Mouse (Mus musculus) stomach, embryonic 15.5 days (tissue): ENCODE results near the gene Gm45837. TPM values are rescaled to one million over a fixed set of nuclear protein-coding genes. Genes with fewer than 3 reads are reported as not detected.

Source experiments
- ATAC-seq: fragments of 200-750 bp; cut with Nextera tagmentation; 2 replicates; pipeline ENCODE4 v1.8.0; 2017; ENCODE audit warnings: low read depth, moderate number of reproducible peaks, moderate TSS enrichment; ENCODE audit not compliant: insufficient read depth, low FRiP score
- H3K27ac ChIP-seq: fragments of 300-500 bp; sonication (generic); 2 replicates; pipeline ENCODE4 v1.5.1; 2015; ENCODE audit warnings: mild to moderate bottlenecking, inconsistent platforms
- H3K27me3 ChIP-seq: fragments of 300-500 bp; sonication (generic); replicated peaks from 2 replicates; pipeline ENCODE4 v1.6.1; 2015; ENCODE audit warnings: inconsistent platforms
- H3K36me3 ChIP-seq: fragments of 300-500 bp; sonication (generic); 2 replicates; pipeline ENCODE4 v1.6.1; 2015; ENCODE audit warnings: inconsistent platforms
- H3K4me1 ChIP-seq: fragments of 300-500 bp; sonication (generic); 2 replicates; pipeline ENCODE4 v1.6.1; 2015; ENCODE audit warnings: inconsistent platforms
- H3K4me2 ChIP-seq: fragments of 300-500 bp; sonication (generic); 2 replicates; pipeline ENCODE4 v1.6.1; 2015; ENCODE audit warnings: mild to moderate bottlenecking, inconsistent platforms
- H3K4me3 ChIP-seq: fragments of 300-500 bp; sonication (generic); replicated peaks from 2 replicates; pipeline ENCODE4 v1.5.1; 2015; ENCODE audit warnings: inconsistent platforms
- H3K9ac ChIP-seq: fragments of 300-500 bp; sonication (generic); 2 replicates; pipeline ENCODE4 v1.6.1; 2015; ENCODE audit warnings: inconsistent platforms
- H3K9me3 ChIP-seq: fragments of 300-500 bp; sonication (generic); 2 replicates; pipeline ENCODE4 v1.6.1; 2016; ENCODE audit warnings: inconsistent platforms
- WGBS: fragments of 180-500 bp; shearing (Covaris S2); methylation state at CpG from one replicate; pipeline ENCODE4 v1.1.7; 2015; 5-methylcytosine and 5-hydroxymethylcytosine counted together
- polyA plus RNA-seq: library from polyadenylated mRNA; unstranded; fragments of >200 nt; fragmentation: Nextera tagmentation; extraction: Ambion mirVana; gene quantifications from 2 replicates; pipeline ENCODE4 v1.2.1, GENCODE M21; 2015

Gm45837 gene
- polyA plus RNA-seq, 1 experiment from 2014 or later: 8.0 TPM

DNA sequence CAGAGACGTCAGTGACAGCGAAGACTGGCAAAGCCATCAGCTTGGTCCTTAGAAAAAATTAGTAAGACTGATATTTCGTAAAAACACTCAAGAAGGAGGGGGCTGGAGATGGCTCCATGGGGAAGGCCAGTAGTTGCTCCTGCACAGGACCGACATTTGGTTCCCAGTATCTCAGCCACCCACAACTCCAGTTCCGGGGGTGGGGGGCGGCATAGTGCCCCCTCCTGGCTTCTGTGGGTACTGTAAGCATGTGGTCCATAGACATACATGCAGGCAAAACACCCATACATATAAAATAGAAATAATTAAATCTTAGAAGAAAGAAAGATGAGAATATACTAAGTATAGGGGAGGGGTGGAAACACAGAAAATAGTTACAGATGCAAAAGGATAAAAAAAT, 105.8 kb downstream of the Gm45837 start:
- WGBS: 59% methylated on average over 6 of the region's 6 CpGs

GRCm38 (mm10) chr7:101521696-101522095, 111.0 kb downstream of the Gm45837 start:
- H3K27me3 ChIP-seq: no peaks in the 10 kb centered on the region
- H3K27ac ChIP-seq: no peak overlapping the region
- H3K9ac ChIP-seq: no peak overlapping the region
- no peak overlapping the region for H3K4me3 ChIP-seq
- H3K9me3 ChIP-seq: no peaks in the 10 kb centered on the region
- no peak overlapping the region for H3K4me2 ChIP-seq
- no peaks in the 10 kb centered on the region for H3K36me3 ChIP-seq
- ATAC-seq: no peak
- H3K4me1 ChIP-seq: no peaks in the 10 kb centered on the region
- 51% methylated on average over 1 of the region's 1 CpGs for WGBS

More for the DNA sequence above, 105.8 kb downstream of the Gm45837 start:
- Histone ChIP-seq H3K4me2 (no peak overlapping the region), H3K36me3 (no peaks in the 10 kb centered on the region), H3K9me3 (no peaks in the 10 kb centered on the region), H3K9ac (no peak overlapping the region), H3K4me3 (no peak overlapping the region), H3K27me3 (no peaks in the 10 kb centered on the region), H3K4me1 (no peaks in the 10 kb centered on the region), H3K27ac (no peak overlapping the region)
- ATAC-seq: no peak

DNA sequence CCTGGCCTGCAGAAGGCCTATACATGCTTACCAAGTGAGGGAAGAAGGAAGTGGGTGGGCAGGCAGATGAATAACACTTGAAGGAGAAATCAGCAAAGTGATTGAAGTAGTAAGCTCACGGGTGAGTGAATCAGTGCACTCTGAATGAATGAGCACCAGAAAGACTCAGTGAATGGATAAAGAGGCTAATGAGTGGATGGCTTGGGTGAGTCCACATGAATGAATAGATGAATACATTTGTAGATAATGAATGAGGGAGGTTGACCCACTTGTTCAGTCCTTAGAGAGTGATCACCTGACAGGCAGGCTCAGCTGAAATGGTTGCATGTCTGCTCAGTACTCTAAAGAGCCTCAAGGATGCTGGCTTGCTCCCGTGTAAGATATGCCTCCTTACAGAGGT, 112.5 kb downstream of the Gm45837 start:
- H3K4me1 ChIP-seq: no peaks in the 10 kb centered on the region
- no peak overlapping the region for H3K4me3 ChIP-seq
- H3K9ac ChIP-seq: no peak overlapping the region
- H3K9me3 ChIP-seq: no peaks in the 10 kb centered on the region
- H3K4me2 ChIP-seq: no peak overlapping the region
- no peaks in the 10 kb centered on the region for H3K36me3 ChIP-seq
- WGBS: 66% methylated on average over 2 of the region's 2 CpGs
- H3K27ac ChIP-seq: no peak overlapping the region
- no peaks in the 10 kb centered on the region for H3K27me3 ChIP-seq
- ATAC-seq: no peak

- H3K9me3 ChIP-seq: no peaks in the 10 kb centered on the region
- no peak overlapping the region for H3K9ac ChIP-seq
- no peaks in the 10 kb centered on the region for H3K27me3 ChIP-seq
- H3K27ac ChIP-seq: no peak overlapping the region
- no peak for ATAC-seq
- H3K4me1 ChIP-seq: no peaks in the 10 kb centered on the region
- H3K4me3 ChIP-seq: no peak overlapping the region
- H3K36me3 ChIP-seq: no peaks in the 10 kb centered on the region
- no peak overlapping the region for H3K4me2 ChIP-seq
- 60% methylated on average over 7 of the region's 7 CpGs for WGBS
Observed at GRCm38 (mm10) chr7:101526484-101526883, 115.8 kb downstream of the Gm45837 start.

DNA sequence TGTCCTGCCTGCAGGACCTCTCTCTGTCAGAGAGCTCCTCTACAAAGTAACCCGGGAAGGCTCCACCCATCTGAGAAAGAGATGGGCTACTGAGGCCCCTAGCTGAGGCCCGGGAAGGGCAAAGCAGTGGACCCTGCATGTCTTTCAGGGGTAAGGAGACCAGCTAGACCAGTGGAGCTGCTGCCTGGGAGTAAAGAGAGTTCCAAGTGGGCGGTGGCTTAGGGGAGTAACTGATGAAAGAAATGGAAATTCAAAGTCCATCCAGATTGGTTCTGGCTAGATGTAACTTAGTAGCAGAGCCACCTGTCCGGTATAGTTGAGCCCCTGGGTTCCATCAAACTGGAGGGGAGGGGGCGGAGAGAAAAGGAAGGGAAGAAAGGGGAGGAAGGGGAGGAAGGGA, 123.7 kb downstream of the Gm45837 start:
- WGBS: 27% methylated on average over 5 of the region's 5 CpGs

DNA sequence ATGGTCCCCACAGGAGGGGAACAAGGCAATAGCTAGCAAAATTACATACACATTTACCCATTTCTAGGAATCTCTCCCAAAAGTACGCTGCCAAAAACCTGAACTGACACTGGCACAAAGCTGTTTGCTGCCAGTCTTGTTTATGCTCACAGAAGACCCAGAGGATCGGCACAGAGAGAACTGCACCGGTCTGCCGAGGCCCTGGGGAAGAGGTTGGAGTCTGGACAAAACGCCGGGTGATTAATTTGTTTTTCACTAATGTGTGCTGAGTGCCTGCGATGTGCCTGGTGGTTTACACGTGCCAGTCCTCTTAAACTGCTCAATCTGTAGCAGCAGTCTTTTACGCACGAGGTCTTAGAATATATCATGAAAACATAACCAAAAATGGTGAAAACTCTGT, 124.4 kb downstream of the Gm45837 start:
- H3K9ac ChIP-seq: no peak overlapping the region
- H3K27ac ChIP-seq: no peak overlapping the region
- no peak overlapping the region for H3K4me3 ChIP-seq
- no peak for ATAC-seq
- 35% methylated on average over 10 of the region's 10 CpGs for WGBS
- H3K27me3 ChIP-seq: no peaks in the 10 kb centered on the region
- no peak overlapping the region for H3K4me2 ChIP-seq
- peaks cover 9% of the 10 kb centered on the region; the same call in 1 of the 2 replicates for H3K4me1 ChIP-seq
- no peaks in the 10 kb centered on the region for H3K36me3 ChIP-seq
- H3K9me3 ChIP-seq: no peaks in the 10 kb centered on the region

More for the DNA sequence above, 123.7 kb downstream of the Gm45837 start:
- H3K9ac ChIP-seq: no peak overlapping the region
- H3K9me3 ChIP-seq: no peaks in the 10 kb centered on the region
- no peak overlapping the region for H3K4me3 ChIP-seq
- H3K4me1 ChIP-seq: peaks cover 9% of the 10 kb centered on the region; the same call in 1 of the 2 replicates
- no peak for ATAC-seq
- H3K27ac ChIP-seq: no peak overlapping the region
- H3K4me2 ChIP-seq: no peak overlapping the region
- no peaks in the 10 kb centered on the region for H3K27me3 ChIP-seq
- no peaks in the 10 kb centered on the region for H3K36me3 ChIP-seq

GRCm38 (mm10) chr7:101535517-101535916, 124.8 kb downstream of the Gm45837 start:
- Histone ChIP-seq H3K27ac (no peak overlapping the region), H3K9ac (no peak overlapping the region), H3K4me2 (no peak overlapping the region), H3K4me3 (no peak overlapping the region), H3K27me3 (no peaks in the 10 kb centered on the region), H3K4me1 (peaks cover 9% of the 10 kb centered on the region; the same call in 1 of the 2 replicates), H3K36me3 (no peaks in the 10 kb centered on the region), H3K9me3 (no peaks in the 10 kb centered on the region)
- no peak for ATAC-seq
- WGBS: 64% methylated on average over 5 of the region's 5 CpGs

- Histone ChIP-seq H3K36me3 (no peaks in the 10 kb centered on the region), H3K27me3 (no peaks in the 10 kb centered on the region), H3K4me2 (peak overlapping the region; percentile 28), H3K9me3 (no peaks in the 10 kb centered on the region), H3K4me1 (peaks cover 9% of the 10 kb centered on the region; the same call in 1 of the 2 replicates), H3K27ac (no peak overlapping the region), H3K4me3 (no peak overlapping the region), H3K9ac (no peak overlapping the region)
- no peak; the same call in 1 of the 2 replicates for ATAC-seq
- WGBS: 39% methylated on average over 8 of the region's 8 CpGs
Observed at GRCm38 (mm10) chr7:101537541-101537940, 126.9 kb downstream of the Gm45837 start.

- Histone ChIP-seq H3K27ac (no peak overlapping the region), H3K27me3 (no peaks in the 10 kb centered on the region), H3K4me1 (peaks cover 9% of the 10 kb centered on the region; the same call in 1 of the 2 replicates), H3K9ac (no peak overlapping the region), H3K36me3 (no peaks in the 10 kb centered on the region), H3K4me2 (peak overlapping the region; percentile 28; the same call in 1 of the 2 replicates), H3K4me3 (no peak overlapping the region), H3K9me3 (no peaks in the 10 kb centered on the region)
- 25% methylated on average over 14 of the region's 14 CpGs for WGBS
- no peak for ATAC-seq
Observed at GRCm38 (mm10) chr7:101538141-101538933, 127.7 kb downstream of the Gm45837 start.

- Histone ChIP-seq H3K9ac (no peak overlapping the region), H3K27ac (no peak overlapping the region), H3K9me3 (no peaks in the 10 kb centered on the region), H3K4me1 (peaks cover 6% of the 10 kb centered on the region; the same call in 1 of the 2 replicates), H3K4me3 (no peak overlapping the region), H3K36me3 (no peaks in the 10 kb centered on the region), H3K4me2 (no peak overlapping the region), H3K27me3 (no peaks in the 10 kb centered on the region)
- ATAC-seq: no peak
- 43% methylated on average over 9 of the region's 9 CpGs for WGBS
Observed at GRCm38 (mm10) chr7:101539774-101540173, 129.1 kb downstream of the Gm45837 start.

DNA sequence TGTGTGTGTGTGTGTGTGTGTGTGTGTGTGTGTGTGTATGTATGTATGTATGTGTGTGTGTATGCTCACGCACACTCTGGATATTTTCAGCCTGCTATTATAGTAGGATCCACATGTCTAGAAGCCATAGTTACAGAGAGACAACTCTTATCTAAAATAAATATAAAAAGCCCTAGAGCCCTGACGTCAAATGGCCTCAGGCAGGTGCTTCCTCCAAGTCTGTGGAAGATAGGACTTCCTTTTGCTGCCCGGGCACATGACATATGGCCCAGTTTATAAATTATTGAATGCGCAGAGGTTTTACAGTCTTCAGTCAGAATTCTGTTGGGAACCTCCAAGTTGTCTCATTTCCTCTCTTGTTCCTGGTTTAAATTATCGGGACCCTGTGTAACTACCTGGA, 130.0 kb downstream of the Gm45837 start:
- H3K4me3 ChIP-seq: no peak overlapping the region
- no peak overlapping the region for H3K4me2 ChIP-seq
- no peak for ATAC-seq
- H3K9ac ChIP-seq: no peak overlapping the region
- H3K27ac ChIP-seq: no peak overlapping the region
- no peaks in the 10 kb centered on the region for H3K27me3 ChIP-seq
- 61% methylated on average over 5 of the region's 5 CpGs for WGBS
- H3K9me3 ChIP-seq: no peaks in the 10 kb centered on the region
- peaks cover 6% of the 10 kb centered on the region; the same call in 1 of the 2 replicates for H3K4me1 ChIP-seq
- H3K36me3 ChIP-seq: no peaks in the 10 kb centered on the region

DNA sequence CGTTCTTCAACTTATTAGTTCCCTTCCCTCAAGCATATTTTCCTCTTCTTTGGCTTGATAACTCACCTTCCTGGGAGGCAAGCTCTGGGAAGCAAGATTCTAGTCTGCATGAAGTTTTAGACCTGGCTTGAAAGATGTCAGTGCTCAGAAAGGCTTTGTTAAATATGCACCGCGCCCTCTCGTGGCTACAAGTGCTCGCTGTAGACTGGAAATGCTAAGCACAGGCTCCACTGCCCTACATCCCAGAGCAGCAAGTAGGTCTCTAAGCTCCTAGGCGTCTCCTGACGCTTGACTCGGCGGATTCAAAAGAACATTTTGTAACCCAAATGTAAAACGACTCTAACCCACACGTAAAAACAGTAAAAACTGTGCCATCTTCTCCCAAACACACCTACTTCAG, 130.4 kb downstream of the Gm45837 start:
- no peak overlapping the region for H3K4me3 ChIP-seq
- no peak overlapping the region for H3K9ac ChIP-seq
- 5% methylated on average over 11 of the region's 11 CpGs for WGBS
- no peak overlapping the region for H3K27ac ChIP-seq
- H3K4me2 ChIP-seq: no peak overlapping the region
- peaks cover 6% of the 10 kb centered on the region; the same call in 1 of the 2 replicates for H3K4me1 ChIP-seq
- ATAC-seq: no peak
- no peaks in the 10 kb centered on the region for H3K9me3 ChIP-seq
- no peaks in the 10 kb centered on the region for H3K36me3 ChIP-seq
- H3K27me3 ChIP-seq: no peaks in the 10 kb centered on the region
